Mouse (Mus musculus): ENCODE results near the gene Ints4.

DNA sequence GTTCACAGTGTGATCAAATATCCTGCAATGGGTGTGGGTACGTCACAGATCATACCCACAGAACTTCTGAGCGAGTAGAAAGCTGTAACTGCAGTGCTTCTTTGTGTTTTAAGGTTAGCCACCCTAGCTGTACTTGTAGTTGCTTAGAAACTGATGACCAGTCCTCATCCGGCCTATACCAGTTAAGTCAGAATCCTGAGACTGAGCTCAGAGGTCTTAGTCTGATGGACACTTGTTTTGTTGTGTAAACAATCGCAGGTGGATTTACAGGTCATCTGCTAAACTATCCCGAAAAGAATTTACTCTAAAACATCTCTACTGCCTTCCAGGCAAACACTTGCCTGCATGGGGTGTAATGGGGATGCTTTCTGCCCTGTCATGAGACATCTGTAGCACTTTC, 55.8 kb downstream of the Ints4 start:
- TF ChIP-seq POLR2A (IDR thresholded peaks at IDR 0.05; ENCODE audit: insufficient read depth, low read length) (no peak), CTCF (IDR thresholded peaks at IDR 0.05; ENCODE audit: low read depth, low read length) (no peak)

Measured in ES-Bruce4 (cell line).